Mouse (Mus musculus): Measurements from ENCODE around the gene Olfr718-ps1. TPM values are rescaled to one million over a fixed set of nuclear protein-coding genes. Genes with fewer than 3 reads are reported as not detected.

Olfr718-ps1 gene
- polyA plus RNA-seq, 1 experiment: not detected

DNA sequence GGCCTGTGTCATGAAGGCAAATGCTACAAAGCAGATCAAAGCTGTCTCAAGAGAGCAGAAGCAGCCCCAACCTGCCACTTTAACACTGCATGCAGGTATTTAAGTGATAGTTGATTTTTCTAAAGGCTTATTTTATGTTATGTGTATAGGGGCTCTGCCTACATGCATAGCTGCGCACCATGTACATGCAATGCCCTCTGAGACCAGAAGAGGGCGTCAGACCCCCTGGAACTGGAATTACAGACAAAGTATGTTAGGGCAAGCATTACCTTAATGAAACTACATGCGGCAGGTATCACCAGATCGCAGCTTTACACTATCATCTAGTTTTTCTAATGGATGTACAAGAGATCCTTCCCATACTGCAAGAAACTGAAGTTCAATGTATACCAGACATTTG, 62.5 kb downstream of the Olfr718-ps1 start:
- TF ChIP-seq GATA1 (IDR thresholded peaks at IDR 0.05; ENCODE audit: low read length): no peak

Other genes with a start within 250 kb of the Olfr718-ps1 start
- gene Actb, start 240.8 kb downstream of the Olfr718-ps1 start, polyA plus RNA-seq (2012): 731 and 1,813 TPM in 2 replicates
- gene Fscn1, start 187.2 kb downstream of the Olfr718-ps1 start, polyA plus RNA-seq (2012): not detected in 2 replicates
- gene Rnf216, start 34.6 kb downstream of the Olfr718-ps1 start, polyA plus RNA-seq (2012): 32.3 and 33.4 TPM in 2 replicates
- 3.8 and 6.4 TPM in 2 replicates for gene Rbak, start 33.2 kb upstream of the Olfr718-ps1 start, polyA plus RNA-seq (2012)
- not detected in 2 replicates for gene Spdye4b, start 33.4 kb upstream of the Olfr718-ps1 start, polyA plus RNA-seq (2012)
- gene Spdye4a, start 79.3 kb upstream of the Olfr718-ps1 start, polyA plus RNA-seq (2012): not detected in 2 replicates
- 4.2 and 4.5 TPM in 2 replicates for gene Zfp12, start 87.6 kb upstream of the Olfr718-ps1 start, polyA plus RNA-seq (2012)
- 8.8 and 11.0 TPM in 2 replicates for gene Zfp316, start 122.4 kb upstream of the Olfr718-ps1 start, polyA plus RNA-seq (2012)
- gene Zfp853, start 146.0 kb upstream of the Olfr718-ps1 start, polyA plus RNA-seq (2012): 0.18 and 0.22 TPM in 2 replicates
- gene E130309D02Rik, start 167.8 kb upstream of the Olfr718-ps1 start, polyA plus RNA-seq (2012): 144 and 163 TPM in 2 replicates
- 50.3 and 81.4 TPM in 2 replicates for gene Zdhhc4, start 181.7 kb upstream of the Olfr718-ps1 start, polyA plus RNA-seq (2012)
- gene Grid2ip, start 209.8 kb upstream of the Olfr718-ps1 start, polyA plus RNA-seq (2012): not detected in 2 replicates

Data from G1E-ER4 (cell line).